Mouse (Mus musculus) midbrain, embryonic 15.5 days (tissue): Measurements from ENCODE around the gene Gm20388. TPM values are rescaled to one million over a fixed set of nuclear protein-coding genes. Genes with fewer than 3 reads are reported as not detected.
A peak's percentile ranks its signal among the peaks of the same experiment; 100 is the strongest.
"Not testable (repeated sequence)": the region's sequence is repeated elsewhere in the genome, so short reads cannot be mapped to it uniquely, and the experiment has no call there.

Experiments used
- ATAC-seq: fragments of 200-750 bp; cut with Nextera tagmentation; replicated peaks from 2 replicates; pipeline ENCODE4 v1.8.0; 2017; ENCODE audit warnings: moderate TSS enrichment
- H3K27ac ChIP-seq: fragments of 300-500 bp; sonication (generic); 2 replicates; pipeline ENCODE4 v1.5.1; 2015; ENCODE audit warnings: mild to moderate bottlenecking, inconsistent platforms
- H3K27me3 ChIP-seq: fragments of 300-500 bp; sonication (generic); replicated peaks from 2 replicates; pipeline ENCODE4 v1.6.1; 2015; ENCODE audit warnings: inconsistent platforms
- H3K36me3 ChIP-seq: fragments of 300-500 bp; sonication (generic); replicated peaks from 2 replicates; pipeline ENCODE4 v1.6.1; 2015; ENCODE audit warnings: inconsistent platforms
- H3K4me1 ChIP-seq: fragments of 300-500 bp; sonication (generic); 2 replicates; pipeline ENCODE4 v1.6.1; 2015; ENCODE audit warnings: inconsistent platforms
- H3K4me2 ChIP-seq: fragments of 300-500 bp; sonication (generic); 2 replicates; pipeline ENCODE4 v1.6.1; 2015; ENCODE audit warnings: inconsistent platforms, mild to moderate bottlenecking, moderate library complexity
- H3K4me3 ChIP-seq: fragments of 300-500 bp; sonication (generic); 2 replicates; pipeline ENCODE4 v1.5.1; 2015; ENCODE audit warnings: mild to moderate bottlenecking, inconsistent platforms
- H3K9ac ChIP-seq: fragments of 300-500 bp; sonication (generic); 2 replicates; pipeline ENCODE4 v1.6.1; 2015; ENCODE audit warnings: mild to moderate bottlenecking, inconsistent platforms
- H3K9me3 ChIP-seq: fragments of 300-500 bp; sonication (generic); 2 replicates; pipeline ENCODE4 v1.6.1; 2016; ENCODE audit warnings: inconsistent platforms
- WGBS: fragments of 180-500 bp; shearing (Covaris S2); methylation state at CpG from one replicate; pipeline ENCODE4 v1.1.7; 2015; ENCODE audit warnings: mixed read lengths; 5-methylcytosine and 5-hydroxymethylcytosine counted together
- polyA plus RNA-seq: library from polyadenylated mRNA; unstranded; fragments of >200 nt; fragmentation: Nextera tagmentation; extraction: Ambion mirVana; gene quantifications from 2 replicates; pipeline ENCODE4 v1.2.1, GENCODE M21; 2015

Gene Gm20388
- polyA plus RNA-seq, 1 experiment from 2014 or later: 5.6 TPM

GRCm38 (mm10) chr8:123510819-123511218 lies 3600.2 kb downstream of the Gm20388 start:
- H3K9me3 ChIP-seq: no peaks in the 10 kb centered on the region
- H3K27me3 ChIP-seq: no peaks in the 10 kb centered on the region
- no peak overlapping the region for H3K9ac ChIP-seq
- H3K4me3 ChIP-seq: no peak overlapping the region
- no peak for ATAC-seq
- WGBS: 76% methylated on average over 5 of the region's 5 CpGs
- no peak overlapping the region for H3K4me2 ChIP-seq
- peaks cover 34% of the 10 kb centered on the region for H3K36me3 ChIP-seq
- H3K4me1 ChIP-seq: peaks cover 26% of the 10 kb centered on the region
- no peak overlapping the region for H3K27ac ChIP-seq

DNA sequence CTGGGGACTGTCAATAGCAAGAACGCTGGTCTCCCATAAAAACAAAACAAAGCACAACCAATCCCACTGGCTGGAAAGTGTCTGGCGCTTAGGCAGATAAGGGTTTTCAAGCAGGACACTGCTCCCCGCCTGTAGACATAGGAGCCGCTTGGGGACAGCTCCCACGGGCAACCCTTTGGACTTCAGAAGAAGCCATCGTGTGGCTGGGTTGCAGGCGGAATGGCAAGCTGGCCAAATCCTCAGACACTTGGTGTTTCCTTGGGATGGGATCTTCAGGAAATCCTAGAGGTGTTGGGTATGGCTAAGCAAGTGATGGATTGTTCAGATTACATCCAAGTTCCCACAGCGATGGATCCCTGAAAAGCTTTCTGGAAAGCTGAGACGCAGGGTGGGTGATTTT lies 3603.5 kb downstream of the Gm20388 start:
- peaks cover 5% of the 10 kb centered on the region for H3K36me3 ChIP-seq
- H3K9ac ChIP-seq: peak overlapping the region; percentile 92
- WGBS: 2% methylated on average over 9 of the region's 9 CpGs
- H3K9me3 ChIP-seq: no peaks in the 10 kb centered on the region
- peak overlapping the region; percentile 99 for H3K4me3 ChIP-seq
- peak overlapping the region; percentile 96 for H3K27ac ChIP-seq
- H3K4me1 ChIP-seq: peaks cover 33% of the 10 kb centered on the region
- peak overlapping the region; percentile 86 for H3K4me2 ChIP-seq
- no peaks in the 10 kb centered on the region for H3K27me3 ChIP-seq
- no peak for ATAC-seq

DNA sequence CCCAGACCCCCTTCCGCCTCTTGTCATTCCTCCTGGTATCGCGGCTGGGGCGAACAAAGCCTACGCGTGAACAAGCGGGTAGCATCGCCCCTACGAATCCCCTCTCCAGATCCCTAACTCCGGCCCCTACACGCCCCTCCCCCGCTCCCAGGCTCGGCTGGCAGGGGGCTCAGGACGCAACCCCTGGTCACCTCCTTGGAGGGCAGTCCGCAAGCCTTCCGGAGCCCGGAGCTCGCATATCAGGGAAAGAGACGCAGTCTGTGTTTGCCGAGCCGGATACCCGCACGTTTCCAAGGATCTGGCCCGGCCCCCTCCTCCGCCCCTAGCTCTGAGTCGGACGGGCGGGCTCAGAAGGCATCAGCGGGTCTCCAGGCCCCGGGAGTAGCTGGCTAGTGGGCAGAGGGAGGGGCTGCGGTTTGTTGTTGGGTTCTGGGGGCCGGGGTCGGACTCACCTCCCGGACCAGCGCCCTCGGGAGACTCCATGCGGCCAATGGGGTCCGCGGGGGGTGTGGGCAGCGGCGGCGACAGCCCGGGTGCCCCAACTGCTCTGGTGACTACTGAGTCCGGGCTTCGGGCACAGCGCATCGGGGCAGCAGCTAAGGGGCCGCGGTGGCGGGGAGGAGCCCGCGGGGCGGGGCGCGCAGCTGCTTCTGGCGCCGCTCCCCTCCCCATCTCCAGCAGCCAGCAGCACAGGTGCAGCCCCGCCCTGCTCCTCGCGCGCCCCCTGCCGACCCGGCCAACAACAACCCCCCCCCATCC lies 3604.3 kb downstream of the Gm20388 start, which contains the start of gene Dbndd1:
Gene Dbndd1 (minus strand): TSS at position 683 of the 759 bp plus-strand sequence.
- H3K27ac ChIP-seq: peak within 1 kb of the TSS; percentile 96
- peak within 1 kb of the TSS; percentile 99 for H3K4me3 ChIP-seq
- peak within 1 kb of the TSS; percentile 92 for H3K9ac ChIP-seq
- no peaks in the 10 kb centered on the region for H3K36me3 ChIP-seq
- under 1% methylated on average over 61 of the region's 63 CpGs for WGBS
- peak within 1 kb of the TSS; percentile 86 for H3K4me2 ChIP-seq
- H3K9me3 ChIP-seq: no peaks in the 10 kb centered on the region
- H3K27me3 ChIP-seq: no peaks in the 10 kb centered on the region
- peaks cover 41% of the 10 kb centered on the region for H3K4me1 ChIP-seq
- peak; percentile 72 for ATAC-seq

- Histone ChIP-seq H3K9ac (peak overlapping the region; percentile 42), H3K27me3 (no peaks in the 10 kb centered on the region), H3K4me1 (peaks cover 41% of the 10 kb centered on the region), H3K4me2 (peak overlapping the region; percentile 86), H3K9me3 (no peaks in the 10 kb centered on the region), H3K36me3 (no peaks in the 10 kb centered on the region), H3K4me3 (peak overlapping the region; percentile 99), H3K27ac (peak overlapping the region; percentile 96)
- no peak for ATAC-seq
- under 1% methylated on average over 11 of the region's 11 CpGs for WGBS
These were observed 3604.9 kb downstream of the Gm20388 start for GRCm38 (mm10) chr8:123515540-123515897.

GRCm38 (mm10) chr8:123516596-123516995 lies 3606.0 kb downstream of the Gm20388 start:
- no peak overlapping the region for H3K4me3 ChIP-seq
- no peak overlapping the region for H3K27ac ChIP-seq
- no peak for ATAC-seq
- H3K36me3 ChIP-seq: no peaks in the 10 kb centered on the region; the same call in 1 of the 2 replicates
- no peak overlapping the region for H3K9ac ChIP-seq
- H3K9me3 ChIP-seq: no peaks in the 10 kb centered on the region
- H3K27me3 ChIP-seq: no peaks in the 10 kb centered on the region
- 33% methylated on average over 2 of the region's 2 CpGs for WGBS
- no peak overlapping the region for H3K4me2 ChIP-seq
- peaks cover 41% of the 10 kb centered on the region for H3K4me1 ChIP-seq

- Histone ChIP-seq H3K4me3 (peak overlapping the region; percentile 64), H3K9me3 (no peaks in the 10 kb centered on the region), H3K36me3 (peaks cover 4% of the 10 kb centered on the region; the same call in 1 of the 2 replicates), H3K4me2 (peak overlapping the region; percentile 80), H3K9ac (peak overlapping the region; percentile 83; the same call in 1 of the 2 replicates), H3K27me3 (no peaks in the 10 kb centered on the region), H3K27ac (peak overlapping the region; percentile 74), H3K4me1 (peaks cover 34% of the 10 kb centered on the region)
- 33% methylated on average over 10 of the region's 10 CpGs for WGBS
- no peak for ATAC-seq
These were observed 3607.5 kb downstream of the Gm20388 start for GRCm38 (mm10) chr8:123518172-123518571.

DNA sequence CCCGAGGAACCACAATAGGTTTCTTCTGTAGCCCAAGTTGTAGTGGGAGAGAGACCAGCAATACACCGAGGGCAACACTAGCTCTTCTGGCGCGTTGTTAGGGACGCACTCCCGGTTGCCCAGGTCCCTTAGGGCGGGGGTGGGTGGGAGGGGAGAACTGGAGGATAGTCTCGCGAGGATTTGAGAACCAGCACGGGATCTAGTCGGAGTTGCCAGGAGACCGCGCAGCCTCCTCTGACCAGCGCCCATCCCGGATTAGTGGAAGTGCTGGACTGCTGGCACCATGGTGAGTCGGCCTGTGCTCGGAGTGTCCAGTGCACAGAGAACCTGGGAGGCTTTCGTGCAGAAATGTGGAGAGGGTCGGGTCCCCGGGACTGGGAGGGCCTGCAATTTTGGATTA lies 3608.0 kb downstream of the Gm20388 start, which contains the start of gene Gas8:
Gene Gas8 (plus strand): TSS at position 168 of the 400 bp plus-strand sequence.
- Histone ChIP-seq H3K9me3 (no peaks in the 10 kb centered on the region), H3K27me3 (no peaks in the 10 kb centered on the region), H3K4me1 (peaks cover 29% of the 10 kb centered on the region), H3K27ac (peak within 1 kb of the TSS; percentile 74), H3K36me3 (peaks cover 7% of the 10 kb centered on the region; the same call in 1 of the 2 replicates), H3K4me3 (peak within 1 kb of the TSS; percentile 64), H3K4me2 (peak within 1 kb of the TSS; percentile 80), H3K9ac (peak within 1 kb of the TSS; percentile 83)
- peak; percentile 87 for ATAC-seq
- WGBS: 0% methylated on average over 20 of the region's 20 CpGs

DNA sequence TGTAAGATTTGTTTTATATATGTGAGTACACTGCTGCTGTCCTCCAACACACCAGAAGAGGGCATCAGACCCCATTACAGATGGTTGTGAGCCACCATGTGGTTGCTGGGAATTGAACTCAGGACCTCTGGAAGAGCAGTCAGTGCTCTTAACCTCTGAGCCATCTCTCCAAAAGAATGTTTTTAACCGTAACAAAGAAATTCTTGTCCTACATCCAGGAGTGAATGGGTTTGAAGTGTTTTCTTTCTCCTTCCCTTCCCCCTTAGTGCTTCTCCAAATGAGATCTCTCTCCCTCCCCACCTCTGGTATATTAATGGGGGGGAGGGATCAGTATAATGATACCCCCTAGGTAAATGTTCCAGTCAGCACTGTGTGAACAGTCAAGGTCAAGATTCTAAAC lies 3609.4 kb downstream of the Gm20388 start:
- 96% methylated on average over 1 of the region's 1 CpGs for WGBS
- Histone ChIP-seq H3K36me3 (peaks cover 19% of the 10 kb centered on the region), H3K4me1 (peaks cover 21% of the 10 kb centered on the region)
- not testable (repeated sequence) for H3K9me3 ChIP-seq, H3K4me3 ChIP-seq, H3K27me3 ChIP-seq, H3K27ac ChIP-seq, H3K4me2 ChIP-seq, H3K9ac ChIP-seq, ATAC-seq

DNA sequence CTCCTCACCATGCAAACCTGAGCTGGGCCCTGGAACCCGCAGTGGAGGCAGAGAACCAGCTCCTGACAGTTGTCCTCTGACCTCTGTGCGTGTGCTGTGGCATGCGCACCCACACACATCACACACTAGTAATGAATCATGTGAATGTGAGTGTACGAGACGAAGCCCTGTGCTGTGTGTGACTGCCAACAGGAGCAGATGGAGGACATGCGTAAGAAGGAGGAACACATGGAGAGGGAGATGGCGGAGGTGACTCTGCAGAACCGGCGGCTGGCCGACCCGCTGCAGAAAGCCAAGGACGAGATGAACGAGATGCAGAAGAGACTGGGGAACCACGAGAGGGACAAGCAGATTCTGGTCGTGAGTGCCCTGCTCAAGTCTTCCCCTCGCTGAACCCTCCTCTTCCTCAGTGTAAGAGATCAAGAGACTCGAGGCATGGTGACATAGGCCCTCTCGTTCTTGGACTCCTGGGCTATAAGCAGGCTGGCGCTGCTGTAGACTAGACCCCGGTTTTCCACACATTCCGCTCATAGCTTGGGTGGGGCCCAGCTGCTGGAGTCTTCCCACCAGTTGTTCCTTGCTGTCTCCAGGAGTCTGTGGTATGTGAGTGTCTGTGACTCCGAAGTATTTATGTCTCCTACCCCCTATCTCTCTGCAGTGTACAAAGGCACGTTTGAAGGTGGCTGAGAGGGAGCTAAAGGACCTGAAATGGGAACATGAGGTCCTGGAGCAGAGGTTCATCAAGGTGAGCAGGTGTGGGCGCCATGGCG lies 3617.3 kb downstream of the Gm20388 start:
- WGBS: 94% methylated on average over 25 of the region's 25 CpGs

DNA sequence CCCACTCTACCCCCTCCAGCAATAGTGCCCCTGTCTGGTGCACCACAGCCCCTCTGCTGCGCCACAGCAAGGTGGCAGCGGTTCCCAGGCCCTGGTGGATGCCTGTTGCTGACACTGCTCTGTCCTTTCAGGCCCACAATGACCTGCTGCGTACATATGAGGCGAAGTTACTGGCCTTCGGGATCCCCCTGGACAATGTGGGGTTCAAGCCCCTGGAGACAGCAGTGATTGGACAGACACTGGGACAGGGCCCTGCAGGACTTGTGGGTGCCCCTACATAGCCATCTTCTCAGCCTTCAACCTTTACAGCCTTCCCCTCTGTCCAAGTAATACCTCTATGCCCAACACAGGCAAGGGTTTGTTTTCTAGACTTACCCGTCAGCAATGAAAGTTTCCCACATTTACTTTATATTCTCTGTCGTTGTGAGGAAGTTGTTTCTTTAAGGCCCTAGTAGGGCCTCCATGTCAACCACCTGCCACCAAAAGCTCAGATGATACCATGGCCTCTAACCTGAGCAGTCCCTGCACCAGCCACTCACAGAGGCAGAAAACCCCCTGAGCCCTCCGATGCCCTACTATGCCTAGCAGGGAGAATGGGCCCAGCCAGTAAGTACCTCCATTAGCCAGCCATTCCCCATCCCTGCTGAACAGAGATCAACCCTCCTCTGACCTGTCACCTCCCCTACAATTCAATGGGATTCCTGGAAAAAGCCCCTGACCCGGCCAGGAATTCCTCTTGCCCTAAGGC lies 3625.8 kb downstream of the Gm20388 start:
- Histone ChIP-seq H3K4me1 (no peaks in the 10 kb centered on the region), H3K27me3 (peaks cover 6% of the 10 kb centered on the region; the same call in 1 of the 2 replicates), H3K4me2 (no peak overlapping the region), H3K9ac (no peak overlapping the region), H3K36me3 (peaks cover 32% of the 10 kb centered on the region), H3K4me3 (no peak overlapping the region), H3K9me3 (no peaks in the 10 kb centered on the region), H3K27ac (no peak overlapping the region)
- WGBS: 89% methylated on average over 9 of the region's 9 CpGs
- peak; percentile 37; the same call in 1 of the 2 replicates for ATAC-seq

More for the DNA sequence above, 3617.3 kb downstream of the Gm20388 start:
- H3K4me3 ChIP-seq: no peak overlapping the region
- no peaks in the 10 kb centered on the region for H3K9me3 ChIP-seq
- no peak overlapping the region for H3K9ac ChIP-seq
- no peak for ATAC-seq
- H3K4me1 ChIP-seq: no peaks in the 10 kb centered on the region
- H3K27me3 ChIP-seq: no peaks in the 10 kb centered on the region
- H3K4me2 ChIP-seq: no peak overlapping the region
- no peak overlapping the region for H3K27ac ChIP-seq
- H3K36me3 ChIP-seq: peaks cover 64% of the 10 kb centered on the region

GRCm38 (mm10) chr8:123536990-123537380 lies 3626.3 kb downstream of the Gm20388 start:
- Histone ChIP-seq H3K9ac (no peak overlapping the region), H3K4me3 (no peak overlapping the region), H3K36me3 (peaks cover 29% of the 10 kb centered on the region), H3K4me1 (no peaks in the 10 kb centered on the region), H3K27me3 (peaks cover 6% of the 10 kb centered on the region; the same call in 1 of the 2 replicates), H3K9me3 (no peaks in the 10 kb centered on the region), H3K4me2 (no peak overlapping the region), H3K27ac (no peak overlapping the region)
- 35% methylated on average over 6 of the region's 10 CpGs for WGBS
- no peak for ATAC-seq

GRCm38 (mm10) chr8:123537641-123538040 lies 3627.0 kb downstream of the Gm20388 start:
- H3K27me3 ChIP-seq, H3K9me3 ChIP-seq, H3K27ac ChIP-seq, H3K9ac ChIP-seq, ATAC-seq, H3K4me2 ChIP-seq, H3K4me1 ChIP-seq, H3K4me3 ChIP-seq: not testable (repeated sequence)
- peaks cover 27% of the 10 kb centered on the region for H3K36me3 ChIP-seq
- WGBS: 75% methylated on average over 7 of the region's 14 CpGs
